Mouse (Mus musculus) lung, adult 2 months (tissue): ENCODE results near the gene Pglyrp4.

Experiments used
- CTCF ChIP-seq: fragments of 200-500 bp; IDR thresholded peaks from 2 replicates; pipeline ENCODE4 v1.5.1; 2011; ENCODE audit warnings: mild to moderate bottlenecking, low read length, control low read depth; ENCODE audit not compliant: insufficient read depth
- POLR2A ChIP-seq: fragments of 200-500 bp; IDR thresholded peaks from 2 replicates; pipeline ENCODE4 v1.6.1; 2011; ENCODE audit warnings: low read depth, mild to moderate bottlenecking, control low read depth, low read length, borderline replicate concordance; ENCODE audit errors: extremely low read depth

GRCm38 (mm10) chr3:90686835-90687234 is 39.9 kb upstream of the Pglyrp4 start:
- TF ChIP-seq CTCF = no peak
- no peak for TF ChIP-seq POLR2A
